Mouse (Mus musculus) mouse trophoblast stem cell (cell line): ENCODE results near the gene Nkx1-1.

ENCODE experiments used
- in situ Hi-C, 2 experiments: fragments of 300-500 bp; cut with MseI, MboI; formaldehyde crosslinking; loops; 2 replicates in 1 of 2; 3 replicates in 1 of 2; pipeline ENCODE4 v1.15.1; 2025

Nkx1-1 gene

GRCm38 (mm10) chr5:33433201-33434138, at the start of gene Nkx1-1:
Gene Nkx1-1, minus strand, starts transcription at chr5:33433976.
- in situ Hi-C loops = no loop called here

- in situ Hi-C loops = no loop called here
These were observed 47.5 kb upstream of the Nkx1-1 start for GRCm38 (mm10) chr5:33481318-33481685.

- in situ Hi-C loops = no loop called here
These were observed 47.0 kb upstream of the Nkx1-1 start for GRCm38 (mm10) chr5:33480582-33481317.

DNA sequence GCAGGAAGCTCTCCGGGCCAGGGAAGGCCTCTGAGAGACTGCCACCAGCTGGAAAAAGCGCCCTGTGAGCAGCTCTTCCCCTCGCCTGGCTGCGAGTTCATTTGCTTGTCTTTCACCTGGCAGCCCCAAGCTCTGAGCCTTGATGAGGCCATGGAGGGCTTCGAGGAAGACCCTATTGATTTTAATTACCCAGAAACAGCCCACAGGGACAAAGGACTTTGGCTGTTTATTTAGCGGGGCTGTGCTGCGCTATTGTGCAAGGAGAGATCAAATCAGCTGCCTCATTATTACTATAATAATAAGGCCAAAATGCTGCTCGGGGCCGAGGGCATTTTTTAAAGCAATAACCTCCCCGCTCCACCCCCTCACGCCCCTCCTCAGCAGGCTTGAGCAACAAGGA, 31.7 kb upstream of the Nkx1-1 start:
- in situ Hi-C loops = no loop called here

GRCm38 (mm10) chr5:33464390-33464789, 30.6 kb upstream of the Nkx1-1 start:
- in situ Hi-C loops = no loop called here

DNA sequence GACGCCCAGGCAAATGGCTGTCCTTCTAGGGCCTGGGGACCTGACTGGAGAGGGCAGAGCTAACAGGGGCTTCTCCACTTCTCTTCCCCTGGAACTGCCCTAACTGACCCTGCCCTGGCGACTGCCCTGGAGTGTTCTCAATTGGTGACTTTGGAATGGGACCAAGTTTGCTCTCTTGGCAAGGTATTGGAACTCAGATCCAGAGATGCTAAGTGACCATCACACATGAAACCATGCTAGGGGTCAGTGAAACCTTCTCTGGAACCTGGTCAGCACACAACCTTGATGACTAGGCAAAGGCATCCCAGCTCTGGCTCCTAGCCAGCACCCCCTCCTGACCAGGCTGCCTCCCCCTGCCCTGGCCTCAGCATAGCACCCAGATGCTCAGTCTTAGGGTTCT, 25.3 kb upstream of the Nkx1-1 start:
- in situ Hi-C loops = no loop called here

- in situ Hi-C loops = no loop called here
These were observed 24.4 kb upstream of the Nkx1-1 start for GRCm38 (mm10) chr5:33458132-33458622.

DNA sequence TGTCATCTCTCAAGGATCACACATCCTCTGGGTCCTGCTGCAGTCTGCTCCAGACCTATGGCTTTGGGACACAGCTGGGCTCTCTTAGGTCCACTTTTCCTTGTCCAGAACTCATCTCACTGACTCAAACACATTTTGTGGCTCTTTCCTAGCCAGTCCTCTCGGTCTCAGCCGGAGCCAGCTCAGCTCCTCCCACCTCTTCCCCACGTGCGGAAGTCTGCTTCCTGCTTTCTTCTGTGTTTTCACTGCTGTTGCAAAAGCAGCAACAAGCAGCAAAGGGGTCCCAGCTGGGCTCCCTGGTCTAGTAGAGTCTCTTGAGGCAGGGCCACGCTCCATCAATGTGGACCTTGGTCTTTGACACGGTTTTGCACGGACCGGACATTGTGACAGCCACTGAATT, 22.0 kb upstream of the Nkx1-1 start:
- in situ Hi-C loops = no loop called here

- in situ Hi-C loops = loop anchor here (5.0 to 10.0 kb wide), 2 partner anchors 46 to 49 kb away; no protein-coding TSS in a partner anchor
These were observed 10.0 kb upstream of the Nkx1-1 start for GRCm38 (mm10) chr5:33443794-33444193.

GRCm38 (mm10) chr5:33442927-33443710, 9.3 kb upstream of the Nkx1-1 start:
- in situ Hi-C loops = loop anchor here (5.0 to 10.0 kb wide), 2 partner anchors 46 to 48 kb away; no protein-coding TSS in a partner anchor

GRCm38 (mm10) chr5:33438214-33438613, 4.4 kb upstream of the Nkx1-1 start:
- in situ Hi-C loops = no loop called here

DNA sequence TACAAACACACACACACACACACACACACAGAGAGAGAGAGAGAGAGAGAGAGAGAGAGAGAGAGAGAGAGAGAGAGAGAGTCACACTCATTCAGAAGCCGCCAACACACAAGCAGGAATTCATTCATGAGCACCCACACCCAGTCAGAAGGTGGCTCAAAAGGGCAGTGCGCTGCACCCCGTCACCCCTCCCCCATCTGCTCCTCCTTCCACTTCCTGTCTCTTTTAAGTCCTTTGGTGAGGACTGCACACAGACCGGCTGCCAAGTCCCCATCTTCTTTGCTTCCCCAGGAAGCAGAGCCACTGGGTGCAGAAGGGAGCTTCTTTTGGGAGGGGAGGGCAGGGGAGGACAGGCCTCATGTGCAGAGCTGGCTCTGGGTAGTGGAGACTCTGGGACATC, 2.2 kb upstream of the Nkx1-1 start:
- in situ Hi-C loops = no loop called here

DNA sequence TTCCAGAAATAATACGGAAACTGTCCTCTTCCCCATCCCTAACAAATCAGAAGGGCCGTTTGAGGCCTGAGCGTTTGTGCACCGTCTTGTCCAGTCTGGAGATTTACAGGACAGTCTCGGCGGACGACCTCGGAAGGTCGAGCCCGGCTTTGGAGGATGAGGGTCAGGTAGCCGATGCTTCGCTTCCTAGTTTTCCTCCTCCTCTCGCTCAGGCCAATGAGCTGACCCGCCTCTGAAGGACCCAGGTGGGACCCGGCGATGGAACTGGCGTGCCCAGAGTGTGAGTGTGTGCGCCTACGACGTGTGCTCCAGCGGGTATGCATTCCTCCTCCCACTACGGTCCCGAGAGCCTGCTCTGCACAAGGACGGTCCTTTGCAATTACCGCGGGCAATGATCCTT, 1.4 kb upstream of the Nkx1-1 start:
- in situ Hi-C loops = no loop called here

GRCm38 (mm10) chr5:33434141-33434780, 485 bp upstream of the Nkx1-1 start:
- in situ Hi-C loops = no loop called here

- in situ Hi-C loops = no loop called here
These were observed 1.5 kb downstream of the Nkx1-1 start for GRCm38 (mm10) chr5:33432057-33432935.

DNA sequence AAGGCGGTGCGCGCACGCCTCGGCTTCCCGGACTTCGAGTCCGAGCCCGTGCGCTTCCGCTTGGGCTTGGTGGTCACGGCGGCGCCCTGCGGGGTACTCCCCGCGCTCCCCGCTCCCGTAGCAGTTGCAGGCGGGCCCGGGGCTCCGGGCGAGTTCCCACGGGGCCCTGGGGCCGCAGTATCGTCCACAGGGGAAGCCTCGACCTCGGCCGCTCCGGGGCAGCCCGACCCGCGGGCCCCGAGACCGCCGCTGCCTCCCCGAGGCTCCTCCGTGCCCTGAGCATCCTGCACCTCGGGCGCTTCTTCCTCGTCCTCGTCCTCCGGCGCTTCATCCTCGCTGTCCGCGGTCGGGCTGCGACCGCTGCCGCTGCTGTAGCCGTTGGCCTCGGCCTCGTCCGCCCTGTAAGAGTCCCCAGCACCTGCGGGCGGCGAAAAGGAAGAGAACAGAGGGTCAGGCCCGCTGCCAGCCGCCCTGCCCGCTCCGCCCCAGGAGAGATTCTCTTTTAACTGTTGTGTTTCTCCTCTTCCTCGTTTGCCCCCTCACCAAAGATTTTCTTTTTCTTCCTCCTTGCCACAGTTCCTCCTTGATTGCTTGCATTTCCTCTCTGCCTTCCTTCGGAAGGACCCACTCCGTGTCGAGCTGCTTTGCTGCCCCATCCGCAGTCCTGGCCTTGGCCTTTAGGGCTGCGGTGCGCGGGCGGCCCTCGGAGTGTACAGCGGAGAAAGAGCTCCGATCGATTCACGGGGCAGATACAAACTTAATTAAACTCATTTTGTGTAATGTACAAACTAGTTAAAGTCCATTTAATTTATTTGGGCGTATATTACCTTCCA, 2.4 kb downstream of the Nkx1-1 start:
- in situ Hi-C loops = no loop called here

GRCm38 (mm10) chr5:33430511-33431172, 3.1 kb downstream of the Nkx1-1 start:
- in situ Hi-C loops = no loop called here

- in situ Hi-C loops = no loop called here
These were observed 3.7 kb downstream of the Nkx1-1 start for GRCm38 (mm10) chr5:33430106-33430505.

DNA sequence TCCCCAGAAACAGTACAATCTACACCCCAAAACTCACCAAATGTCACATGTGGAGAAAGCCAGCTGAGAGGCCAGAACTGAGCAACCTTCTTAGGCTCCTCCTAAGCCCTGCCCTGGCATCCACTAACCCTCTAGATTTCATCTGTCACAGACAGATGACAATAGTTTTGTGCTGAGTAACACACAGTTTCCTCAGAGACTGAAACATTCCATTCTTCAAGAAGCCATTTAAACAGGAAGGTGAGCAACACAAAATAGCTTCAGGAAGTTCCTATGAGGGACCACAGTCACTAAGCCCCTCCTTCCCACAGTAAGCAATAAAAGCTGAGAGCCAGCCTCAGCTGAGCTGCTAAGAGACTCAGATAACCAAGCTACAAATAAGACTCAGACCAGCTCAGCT, 6.3 kb downstream of the Nkx1-1 start:
- in situ Hi-C loops = no loop called here
